Mouse (Mus musculus) gonadal fat pad, adult 2 months (tissue): ENCODE data around the gene Rbm26. TPM values are rescaled to one million over a fixed set of nuclear protein-coding genes. Genes with fewer than 3 reads are reported as not detected.

ENCODE experiments used
- DNase-seq: peaks from one replicate; pipeline ENCODE4 v3.0.0-alpha.2; 2012; ENCODE audit warnings: low read depth
- polyA plus RNA-seq: library from polyadenylated mRNA; depleted of rRNA; stranded (reverse); fragments of >200 nt; gene quantifications from 2 replicates; pipeline ENCODE4 v1.2.3, GENCODE M21; 2012; rRNA removed

Gene Rbm26
- polyA plus RNA-seq, 1 experiment, result 16.3 TPM

DNA sequence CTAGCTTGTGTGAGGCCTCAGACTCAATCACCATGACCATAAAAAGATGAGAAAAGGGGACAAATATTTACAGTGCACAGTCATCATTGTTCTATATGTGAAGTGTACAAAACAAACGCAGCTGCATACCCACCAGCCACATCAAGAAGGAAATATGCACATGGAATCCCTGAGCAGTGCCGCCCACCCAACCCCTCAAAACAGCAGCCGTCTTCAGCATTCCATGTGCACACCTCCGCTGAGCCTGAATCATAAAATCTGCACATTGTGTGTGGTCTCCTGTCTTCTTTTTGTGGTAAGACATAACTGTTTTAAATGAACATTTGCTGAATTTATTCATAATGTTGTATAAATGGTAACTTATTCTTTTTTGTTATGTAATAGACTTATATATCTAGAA, 90.1 kb downstream of the Rbm26 start:
- no peak for DNase-seq

DNA sequence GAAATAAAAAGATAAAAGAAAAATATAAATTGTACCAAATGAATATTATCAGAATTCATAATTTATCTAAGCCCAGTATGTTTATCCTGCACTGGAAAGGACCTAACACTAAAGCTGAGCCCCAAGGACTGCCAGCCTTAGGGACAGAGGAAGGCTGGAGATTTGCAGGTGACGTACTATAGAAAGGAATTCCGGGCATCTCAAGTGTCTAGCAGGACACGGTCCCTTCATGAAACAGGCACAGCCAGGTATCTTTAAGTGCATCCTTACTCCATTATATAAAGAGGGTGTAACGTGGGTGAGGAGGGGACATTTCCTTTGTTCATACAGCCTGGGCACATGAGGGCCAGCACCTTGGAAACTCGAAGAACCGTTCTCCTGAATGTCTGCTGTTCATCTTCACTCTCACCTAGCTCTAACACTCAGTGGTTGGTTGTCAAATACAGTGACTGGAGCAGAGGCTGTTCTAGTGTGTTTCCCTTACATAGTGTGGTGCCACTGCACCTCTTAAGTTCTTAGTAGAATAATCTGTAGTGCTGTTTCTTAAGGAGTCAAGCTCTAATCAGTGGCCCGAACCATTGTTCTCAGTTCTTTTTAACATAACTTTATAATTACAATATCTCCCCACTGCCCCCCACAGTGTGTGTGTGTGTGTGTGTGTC, 91.7 kb downstream of the Rbm26 start:
- DNase-seq, result no peak

DNA sequence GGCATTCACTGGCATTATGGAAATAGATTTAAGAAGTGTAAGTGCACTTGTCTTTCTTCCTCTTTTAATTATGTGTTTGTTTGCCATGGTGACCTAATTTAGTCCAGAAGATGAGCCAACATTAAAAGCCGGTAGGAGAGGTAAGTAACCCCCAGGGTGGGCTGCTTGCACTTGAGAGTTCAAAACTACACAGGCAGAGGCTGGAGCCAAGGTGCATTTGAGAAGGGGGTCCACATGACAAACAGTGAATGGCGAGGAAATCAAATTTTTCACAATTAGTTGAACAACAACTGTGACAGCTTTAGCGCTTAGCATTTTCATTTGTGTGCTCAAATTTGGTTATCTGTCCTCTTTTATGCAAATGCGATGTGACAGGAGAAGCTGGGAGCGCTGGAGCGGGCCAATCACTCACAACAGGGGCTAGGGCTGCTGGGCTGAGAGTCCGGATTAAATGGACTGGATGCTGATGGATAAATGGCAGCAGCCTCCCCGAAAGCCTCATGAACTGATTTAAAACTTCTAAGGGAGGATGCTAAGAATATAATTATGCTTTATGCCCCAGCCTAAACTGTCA, 92.3 kb downstream of the Rbm26 start:
- DNase-seq, result no peak

DNA sequence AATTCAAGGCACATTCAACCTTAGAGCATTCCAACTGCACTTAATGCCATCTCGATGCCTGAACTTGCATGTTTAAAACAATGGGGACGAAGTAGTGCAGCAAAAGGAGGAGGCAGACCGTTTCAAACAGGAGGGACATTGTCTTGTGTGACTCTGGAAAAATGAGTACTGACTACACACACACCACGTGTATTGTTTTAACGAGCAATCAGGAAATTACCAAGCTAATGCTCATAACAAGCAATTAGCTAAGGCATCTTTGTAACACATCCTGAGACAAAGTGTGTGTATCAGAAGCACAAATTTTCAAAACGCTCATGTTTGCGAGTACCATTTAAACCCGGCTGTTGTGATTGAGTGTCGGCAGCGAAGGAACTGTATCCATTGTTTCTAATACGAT, 93.0 kb downstream of the Rbm26 start:
- no peak for DNase-seq

DNA sequence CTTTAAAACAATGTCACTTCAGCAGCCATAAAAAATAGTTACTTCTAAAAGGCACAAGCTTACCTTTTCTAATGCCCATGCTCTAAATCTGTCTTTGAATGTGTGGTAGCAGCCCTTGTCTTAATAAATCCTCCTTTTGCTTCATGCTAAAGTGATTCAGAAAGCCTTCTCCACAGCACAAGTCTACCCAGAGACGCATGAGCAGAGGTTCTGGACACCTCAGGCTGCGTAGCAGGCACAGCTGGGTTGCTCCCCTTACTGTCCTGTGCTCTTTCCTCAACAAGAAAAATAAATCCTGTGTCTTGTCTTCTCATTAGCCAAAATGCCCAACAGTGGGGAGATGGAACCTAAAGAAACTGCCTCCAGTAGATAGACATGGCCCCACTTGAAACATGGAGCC, 102.4 kb downstream of the Rbm26 start:
- no peak for DNase-seq

DNA sequence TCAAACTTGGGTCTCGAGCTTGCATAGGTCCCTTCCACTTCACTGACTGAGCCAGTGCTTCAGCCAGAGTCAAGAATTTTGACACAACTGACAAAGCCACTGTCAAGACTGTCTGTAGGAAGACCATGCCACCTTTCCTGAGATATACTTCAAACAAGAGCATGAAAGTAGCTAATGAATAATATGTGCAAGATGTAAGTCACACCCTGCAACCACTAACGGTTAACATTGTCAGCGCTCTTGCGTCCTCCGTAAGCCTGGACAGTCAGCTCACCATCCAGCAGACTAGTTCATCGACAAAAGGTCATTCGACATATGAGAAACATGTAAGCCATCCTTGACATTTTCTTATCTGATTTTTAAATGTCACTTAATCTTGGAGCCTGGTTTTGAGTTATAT, 102.8 kb downstream of the Rbm26 start:
- no peak for DNase-seq

DNA sequence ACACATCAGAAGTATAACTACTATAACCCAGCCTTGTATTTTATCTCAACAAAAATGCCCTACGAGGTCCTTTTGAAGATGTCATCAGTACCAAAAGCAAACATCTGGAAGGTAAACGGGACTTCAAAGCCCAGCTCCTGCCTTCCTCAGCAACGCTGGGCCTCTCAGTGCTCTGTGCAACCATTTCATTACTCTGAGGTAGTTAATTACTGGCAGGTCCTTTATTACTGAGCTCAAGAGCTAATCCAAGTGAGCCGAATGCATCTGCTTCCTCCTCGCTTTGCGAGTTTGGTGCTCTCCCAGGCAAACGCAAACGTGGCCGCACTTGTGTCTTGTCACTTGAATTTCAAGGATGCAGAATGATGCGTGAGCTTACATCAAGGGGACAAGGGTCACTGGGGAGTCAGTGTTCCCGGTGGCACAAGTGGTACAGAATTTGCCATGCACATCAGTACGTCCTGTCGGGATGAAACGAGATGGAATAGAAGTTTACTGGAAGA, 106.1 kb downstream of the Rbm26 start:
- DNase-seq, result no peak

DNA sequence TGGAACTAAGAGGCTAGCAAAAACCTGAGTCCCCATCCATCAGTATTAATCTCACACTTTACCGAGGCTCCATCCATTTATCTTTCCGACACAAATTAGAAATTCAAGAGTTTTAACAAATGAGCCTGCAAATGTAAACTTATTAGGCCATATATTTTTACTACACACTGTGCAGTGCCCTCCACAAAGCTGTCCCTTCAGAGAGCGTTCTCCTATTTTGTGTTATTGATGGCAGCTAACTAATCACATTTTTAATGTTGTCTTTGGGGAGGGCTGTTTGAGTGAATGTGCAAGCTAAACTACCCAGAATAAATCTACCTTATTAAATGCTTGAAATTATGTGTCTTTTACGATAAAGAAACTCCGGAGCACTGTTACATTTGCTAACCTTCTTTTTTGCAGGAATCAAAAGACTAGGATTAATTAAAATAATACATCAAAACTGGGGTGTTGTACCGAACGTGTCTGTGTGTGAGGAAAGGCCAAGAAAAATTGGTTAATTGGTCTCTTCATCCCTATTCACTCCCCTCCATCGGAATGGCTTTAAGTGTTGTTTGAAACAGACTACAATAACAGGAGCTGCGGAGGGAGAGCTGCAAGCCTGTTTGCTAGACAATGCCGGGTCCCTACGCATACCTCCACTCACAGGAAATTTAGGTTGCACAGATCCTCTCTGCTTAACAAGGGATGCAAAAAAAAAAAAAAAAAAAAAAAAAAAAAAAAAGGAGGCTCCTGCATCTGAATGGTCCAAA, 106.7 kb downstream of the Rbm26 start:
- no peak for DNase-seq

DNA sequence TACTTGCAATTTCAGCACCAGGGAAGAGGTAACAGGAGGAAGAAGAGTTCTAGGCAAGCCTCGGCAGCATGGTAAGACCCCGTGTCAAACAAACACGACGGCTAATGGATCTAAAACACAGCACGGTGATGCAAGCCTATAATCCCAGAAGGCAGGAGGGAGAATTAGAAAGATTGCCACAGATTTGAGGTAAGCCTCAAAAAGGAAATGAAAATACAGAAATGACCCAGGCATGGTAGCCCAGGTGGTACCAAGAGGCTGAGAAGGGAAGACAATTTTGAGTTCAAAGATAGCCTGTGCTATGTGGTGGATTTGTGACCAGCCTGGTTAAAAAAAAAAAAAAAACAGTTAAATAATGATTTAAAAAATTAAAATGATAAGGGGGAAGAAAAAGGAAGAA, 109.1 kb downstream of the Rbm26 start:
- no peak for DNase-seq

DNA sequence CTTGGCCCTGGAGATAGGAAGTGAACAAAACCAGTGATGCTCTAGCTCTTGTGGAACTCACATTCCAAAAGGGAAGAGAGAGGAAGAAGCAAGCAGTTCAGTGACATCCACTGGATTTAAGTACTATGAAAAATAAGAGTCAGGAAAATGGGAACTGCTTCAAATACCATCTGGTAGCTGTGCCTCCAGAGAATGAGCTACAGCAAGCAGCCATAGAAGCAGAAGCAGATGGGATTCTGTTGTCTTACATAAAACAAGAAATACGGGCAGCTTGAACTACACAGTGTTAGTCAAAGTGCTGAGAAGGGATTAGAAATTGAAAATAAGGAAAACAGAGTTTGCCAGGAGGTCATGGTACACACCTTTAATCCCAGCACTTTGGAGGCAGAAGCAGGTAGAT, 112.9 kb downstream of the Rbm26 start:
- no peak for DNase-seq

DNA sequence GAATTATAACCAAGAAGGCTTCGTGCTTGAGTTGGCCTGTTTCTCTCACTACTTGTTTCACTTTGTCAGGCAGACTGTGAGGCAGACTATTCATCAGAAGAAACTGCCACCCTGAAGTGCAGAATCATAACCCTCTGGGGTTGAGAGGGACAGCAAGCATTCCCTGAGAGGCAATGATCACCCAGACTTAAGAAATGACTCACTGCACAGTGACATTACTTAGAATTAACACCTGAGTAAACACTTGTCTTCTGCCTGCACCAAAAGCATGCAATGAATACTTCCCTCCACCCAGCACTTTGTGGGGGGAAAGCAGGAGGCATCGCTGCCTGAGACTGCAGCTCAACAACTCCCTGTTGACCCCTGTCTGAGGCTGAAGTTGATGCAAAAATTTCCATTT, 115.9 kb downstream of the Rbm26 start:
- no peak for DNase-seq

DNA sequence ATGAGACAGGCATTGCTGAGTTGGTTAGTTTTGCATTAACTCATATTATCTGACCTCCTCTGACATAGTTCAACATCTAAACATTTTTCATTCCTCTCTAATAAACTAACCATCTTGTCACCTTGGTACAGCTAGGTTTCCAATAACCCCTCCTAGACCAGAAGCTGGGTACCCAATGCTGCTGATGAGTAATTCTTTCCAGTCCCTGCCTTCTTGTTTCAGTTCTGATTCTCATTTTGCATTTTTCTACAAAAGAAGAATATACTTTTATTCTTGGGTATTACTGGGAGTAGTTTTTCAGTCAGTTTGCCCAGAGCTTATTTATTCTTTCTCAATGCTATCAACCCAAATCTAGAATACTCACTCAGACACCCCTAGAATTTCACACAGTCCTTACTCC, 119.2 kb downstream of the Rbm26 start:
- no peak for DNase-seq

Other genes with a start within 250 kb of the Rbm26 start
- 46.1 and 54.1 TPM in 2 replicates for gene Ndfip2, start 81.2 kb upstream of the Rbm26 start, polyA plus RNA-seq